Mouse (Mus musculus) hindbrain, embryonic 14.5 days (tissue): Measurements from ENCODE around the gene Prkcz. TPM values are rescaled to one million over a fixed set of nuclear protein-coding genes. Genes with fewer than 3 reads are reported as not detected.

Experiments used
- ATAC-seq: fragments of 200-750 bp; cut with Nextera tagmentation; 2 replicates; pipeline ENCODE4 v1.8.0; 2017; ENCODE audit warnings: moderate number of reproducible peaks, mild to moderate bottlenecking, moderate TSS enrichment, moderate library complexity; ENCODE audit not compliant: low FRiP score
- DNase-seq: peaks from one replicate; pipeline ENCODE4 v3.0.0-alpha.2; 2015; ENCODE audit warnings: low spot score
- H3K27ac ChIP-seq: fragments of 300-500 bp; sonication (generic); 2 replicates; pipeline ENCODE4 v1.5.1; 2014; ENCODE audit warnings: mild to moderate bottlenecking, moderate library complexity
- H3K27me3 ChIP-seq: fragments of 300-500 bp; sonication (generic); 2 replicates; pipeline ENCODE4 v1.6.1; 2014; ENCODE audit warnings: mild to moderate bottlenecking, low read length, mixed read lengths; ENCODE audit not compliant: control insufficient read depth, insufficient read depth
- H3K36me3 ChIP-seq: fragments of 300-500 bp; sonication (generic); replicated peaks from 2 replicates; pipeline ENCODE4 v1.6.1; 2014; ENCODE audit not compliant: control insufficient read depth, insufficient read depth
- H3K4me1 ChIP-seq: fragments of 300-500 bp; sonication (generic); replicated peaks from 2 replicates; pipeline ENCODE4 v1.6.1; 2014; ENCODE audit warnings: antibody characterized with exemption, low read length, mixed read lengths; ENCODE audit not compliant: control insufficient read depth, insufficient read depth
- H3K4me2 ChIP-seq: fragments of 300-500 bp; sonication (generic); replicated peaks from 2 replicates; pipeline ENCODE4 v1.6.1; 2014; ENCODE audit warnings: mild to moderate bottlenecking, moderate library complexity
- H3K4me3 ChIP-seq: fragments of 300-500 bp; sonication (generic); replicated peaks from 2 replicates; pipeline ENCODE4 v1.5.1; 2014; ENCODE audit warnings: mild to moderate bottlenecking, low read length
- H3K9ac ChIP-seq: fragments of 300-500 bp; sonication (generic); 2 replicates; pipeline ENCODE4 v1.6.1; 2014
- H3K9me3 ChIP-seq: fragments of 300-500 bp; sonication (generic); 2 replicates; pipeline ENCODE4 v1.6.1; 2016; ENCODE audit warnings: low read length; ENCODE audit not compliant: control insufficient read depth
- WGBS: fragments of 180-500 bp; shearing (Covaris S2); extraction: QIAGEN DNeasy Blood & Tissue Kit; methylation state at CpG from one replicate; pipeline ENCODE4 v1.1.7; 2014; 5-methylcytosine and 5-hydroxymethylcytosine counted together
- polyA plus RNA-seq: library from polyadenylated mRNA; unstranded; fragments of >200 nt; fragmentation: Nextera tagmentation; extraction: Ambion mirVana; gene quantifications from 2 replicates; pipeline ENCODE4 v1.2.1, GENCODE M21; 2014

Gene Prkcz
- polyA plus RNA-seq, 1 experiment from 2014 or later: 73.9 TPM

DNA sequence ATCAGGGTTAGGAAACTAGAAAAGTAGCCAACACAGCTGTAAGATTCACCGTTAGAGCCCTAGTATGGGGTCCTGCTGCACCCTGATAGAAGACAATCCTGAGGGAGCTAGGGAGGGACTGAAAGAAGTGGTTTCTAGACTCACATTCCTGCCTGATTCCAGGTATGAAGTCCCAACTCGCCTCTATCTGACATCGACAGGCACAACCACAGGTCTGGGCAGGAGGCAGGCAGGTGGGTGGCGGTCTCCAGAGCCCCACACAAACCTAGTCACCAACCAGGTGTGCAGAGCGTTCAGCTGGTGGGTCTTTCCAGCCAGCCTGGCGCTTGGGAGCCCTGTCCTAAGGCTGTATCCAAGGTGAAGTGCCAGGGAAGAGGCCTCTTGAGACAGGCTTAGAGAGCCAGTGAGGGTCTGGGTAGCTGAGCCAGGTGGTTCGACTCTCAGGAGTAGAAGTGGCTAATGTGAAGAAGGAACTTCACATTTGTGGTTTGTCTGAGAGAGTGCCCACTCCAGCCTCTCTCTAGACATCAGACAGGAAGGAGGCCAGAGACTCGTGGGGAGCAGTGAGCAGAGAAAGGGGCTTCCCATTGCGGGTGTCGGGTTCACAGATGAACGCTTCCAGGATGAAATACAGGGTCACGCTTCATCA is 124.3 kb downstream of the Prkcz start:
- no peaks in the 10 kb centered on the region for H3K9me3 ChIP-seq
- peaks cover 37% of the 10 kb centered on the region for H3K4me1 ChIP-seq
- ATAC-seq (no peak), DNase-seq (no peak)
- no peak overlapping the region for H3K4me3 ChIP-seq
- no peak overlapping the region for H3K4me2 ChIP-seq
- no peaks in the 10 kb centered on the region for H3K36me3 ChIP-seq
- 74% methylated on average over 12 of the region's 12 CpGs for WGBS
- no peak overlapping the region for H3K9ac ChIP-seq
- no peaks in the 10 kb centered on the region for H3K27me3 ChIP-seq
- no peak overlapping the region; the same call in 1 of the 2 replicates for H3K27ac ChIP-seq

DNA sequence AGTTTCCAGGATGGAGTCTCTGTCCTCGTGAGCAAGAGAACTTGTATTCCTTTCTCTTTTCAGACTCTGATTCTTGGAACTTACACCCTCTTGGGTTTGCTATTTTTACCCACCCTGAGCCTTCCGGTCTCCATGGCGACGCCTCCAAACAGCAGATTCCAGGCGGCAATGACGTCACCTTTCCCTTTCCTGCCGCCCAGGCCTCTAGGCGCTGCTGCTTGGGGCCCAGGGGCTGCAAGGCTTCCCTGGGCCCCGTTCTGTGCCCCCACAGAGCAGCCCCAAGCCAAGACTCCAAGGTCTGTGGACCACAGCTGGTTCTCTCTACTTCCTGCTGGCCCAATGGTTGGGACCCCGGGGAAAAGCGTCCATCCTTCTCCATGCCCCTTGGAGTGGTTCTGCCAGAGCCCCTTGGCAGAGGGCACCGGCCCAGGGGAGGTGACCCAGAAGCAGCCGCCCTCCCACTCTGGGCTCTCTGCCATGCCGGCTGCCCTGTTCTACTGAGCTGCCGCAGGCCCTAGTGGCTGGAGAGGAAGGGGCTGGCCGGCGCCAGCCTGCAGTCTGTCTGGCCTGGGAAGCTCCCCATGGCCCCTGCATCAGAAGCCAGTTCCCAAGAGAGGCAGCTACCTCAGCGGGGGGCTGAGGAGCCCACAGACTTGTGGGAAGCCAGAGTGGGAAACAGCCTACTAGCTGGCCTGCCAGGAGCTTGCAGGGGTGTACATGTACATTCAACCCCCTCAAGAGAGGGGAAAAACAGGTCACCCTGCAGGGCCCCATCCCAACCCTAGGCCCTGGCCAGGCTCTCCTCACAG is 125.6 kb downstream of the Prkcz start:
- Histone ChIP-seq H3K36me3 (no peaks in the 10 kb centered on the region), H3K27ac (peak overlapping the region; percentile 85), H3K4me1 (peaks cover 37% of the 10 kb centered on the region), H3K4me3 (no peak overlapping the region), H3K9me3 (no peaks in the 10 kb centered on the region), H3K9ac (peak overlapping the region; percentile 30), H3K4me2 (peak overlapping the region; percentile 40), H3K27me3 (no peaks in the 10 kb centered on the region)
- ATAC-seq (peak; percentile 82), DNase-seq (peak; percentile 83)
- WGBS: 12% methylated on average over 18 of the region's 18 CpGs

DNA sequence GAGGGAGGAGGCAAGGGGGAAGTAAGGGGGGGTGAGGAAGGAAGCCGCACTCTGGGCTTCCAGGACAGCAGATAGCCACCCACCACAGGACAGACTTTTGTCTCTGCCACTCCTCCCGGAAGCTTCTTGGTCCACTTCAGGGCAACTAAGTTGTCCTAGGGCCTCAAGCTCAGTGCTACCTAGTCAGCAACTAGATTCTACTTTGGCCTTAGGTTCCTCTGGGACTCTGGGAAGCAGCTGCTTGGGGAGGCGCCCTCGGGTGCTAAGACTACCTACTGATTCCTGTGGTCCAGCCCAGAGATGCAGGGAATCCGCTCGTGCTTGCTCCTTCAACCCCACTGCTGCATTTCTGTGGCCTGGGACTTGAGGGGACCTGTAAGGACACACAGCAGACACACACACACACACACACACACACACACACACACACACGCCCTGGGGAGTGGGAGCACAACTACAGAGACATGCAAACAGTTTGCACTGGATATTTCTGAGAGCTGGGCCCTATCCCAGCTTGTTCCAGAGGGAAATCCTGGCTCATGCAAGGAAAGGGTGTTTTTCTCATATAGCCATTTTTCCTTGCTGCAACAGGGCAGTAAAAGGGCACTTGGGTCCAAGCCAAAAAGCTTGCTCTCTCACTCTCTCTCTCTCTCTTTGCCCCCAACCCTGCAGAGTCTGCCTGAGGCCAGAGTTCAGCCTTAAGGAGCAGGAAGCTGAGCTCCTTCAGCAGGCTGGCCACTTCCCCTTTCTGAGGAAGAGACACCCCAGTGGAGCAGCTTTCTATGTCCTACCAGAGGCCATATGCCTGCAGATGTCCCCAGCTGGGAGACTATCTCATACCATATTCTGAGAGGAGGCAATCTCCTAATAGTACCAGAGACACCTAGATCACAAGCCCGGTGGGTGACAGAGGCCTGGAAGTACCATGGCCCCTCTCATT is 126.5 kb downstream of the Prkcz start:
- H3K27me3 ChIP-seq: no peaks in the 10 kb centered on the region
- peak overlapping the region; percentile 33; the same call in 1 of the 2 replicates for H3K9ac ChIP-seq
- peak overlapping the region; percentile 40 for H3K4me2 ChIP-seq
- H3K4me1 ChIP-seq: peaks cover 37% of the 10 kb centered on the region
- WGBS: 71% methylated on average over 8 of the region's 8 CpGs
- H3K36me3 ChIP-seq: no peaks in the 10 kb centered on the region
- ATAC-seq (no peak), DNase-seq (no peak)
- no peaks in the 10 kb centered on the region for H3K9me3 ChIP-seq
- peak overlapping the region; percentile 85 for H3K27ac ChIP-seq
- no peak overlapping the region for H3K4me3 ChIP-seq

DNA sequence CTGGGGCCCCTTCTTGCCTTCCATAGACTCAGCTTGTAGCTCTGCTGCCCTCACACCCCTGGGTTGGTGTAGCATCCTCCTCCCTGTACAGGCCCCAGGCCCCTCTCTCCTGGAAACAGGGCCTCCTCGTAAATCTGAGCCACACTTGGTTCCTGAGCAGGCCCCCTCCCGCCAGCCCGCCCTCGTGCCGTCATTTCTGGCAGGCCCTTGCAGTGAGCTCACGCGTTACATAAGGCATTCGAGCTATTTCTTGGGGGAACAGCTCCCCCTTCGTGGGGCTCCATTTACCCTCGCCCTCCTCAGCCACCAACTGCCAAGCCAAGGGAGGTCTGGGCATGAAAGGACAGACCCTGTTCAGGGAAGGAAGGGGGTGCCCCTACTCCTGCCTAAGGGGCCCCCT is 127.3 kb downstream of the Prkcz start:
- H3K4me3 ChIP-seq: no peak overlapping the region
- DNase-seq (no peak), ATAC-seq (no peak)
- H3K36me3 ChIP-seq: no peaks in the 10 kb centered on the region
- H3K9ac ChIP-seq: no peak overlapping the region
- H3K4me2 ChIP-seq: no peak overlapping the region
- H3K4me1 ChIP-seq: peaks cover 37% of the 10 kb centered on the region
- peak overlapping the region; percentile 85 for H3K27ac ChIP-seq
- no peaks in the 10 kb centered on the region for H3K9me3 ChIP-seq
- WGBS: 25% methylated on average over 10 of the region's 10 CpGs
- H3K27me3 ChIP-seq: no peaks in the 10 kb centered on the region

GRCm38 (mm10) chr4:155228461-155228860 is 132.7 kb downstream of the Prkcz start:
- Histone ChIP-seq H3K36me3 (no peaks in the 10 kb centered on the region), H3K9me3 (no peaks in the 10 kb centered on the region), H3K9ac (no peak overlapping the region), H3K4me1 (0 out of 2 replicates have a peak, but pooled peaks cover 6% of the 10 kb centered on the region), H3K4me3 (no peak overlapping the region), H3K27me3 (no peaks in the 10 kb centered on the region), H3K27ac (no peak overlapping the region), H3K4me2 (no peak overlapping the region)
- no peak for DNase-seq
- WGBS: 81% methylated on average over 5 of the region's 5 CpGs
- no peak for ATAC-seq

GRCm38 (mm10) chr4:155227986-155228385 is 133.2 kb downstream of the Prkcz start:
- ATAC-seq (no peak), DNase-seq (no peak)
- Histone ChIP-seq H3K4me1 (0 out of 2 replicates have a peak, but pooled peaks cover 4% of the 10 kb centered on the region), H3K27me3 (no peaks in the 10 kb centered on the region), H3K4me2 (no peak overlapping the region), H3K36me3 (no peaks in the 10 kb centered on the region), H3K27ac (no peak overlapping the region), H3K4me3 (no peak overlapping the region), H3K9ac (no peak overlapping the region), H3K9me3 (no peaks in the 10 kb centered on the region)
- 91% methylated on average over 4 of the region's 4 CpGs for WGBS

DNA sequence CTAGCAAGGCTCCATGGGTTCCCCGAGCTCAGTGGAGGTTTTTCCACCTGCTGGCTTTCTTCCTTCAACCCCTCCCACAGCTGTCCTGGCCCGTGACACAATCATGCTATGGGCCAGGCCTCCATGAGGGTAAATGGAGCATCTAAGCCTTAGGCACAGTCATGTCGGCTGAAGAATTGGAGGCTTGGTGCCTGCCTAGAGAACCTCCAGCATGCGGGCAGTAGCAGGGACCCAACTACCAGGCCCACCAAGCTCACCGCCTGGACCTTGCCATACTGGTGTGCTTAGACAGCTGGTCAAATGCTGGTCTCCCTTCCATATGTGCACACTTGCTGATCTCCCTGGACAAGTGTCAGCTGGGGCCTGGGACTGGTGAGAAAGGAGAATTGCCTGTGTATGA is 135.2 kb downstream of the Prkcz start:
- H3K27me3 ChIP-seq: no peaks in the 10 kb centered on the region
- no peak for ATAC-seq
- 83% methylated on average over 5 of the region's 5 CpGs for WGBS
- no peak overlapping the region for H3K4me2 ChIP-seq
- no peaks in the 10 kb centered on the region for H3K9me3 ChIP-seq
- no peak for DNase-seq
- H3K9ac ChIP-seq: no peak overlapping the region
- H3K27ac ChIP-seq: no peak overlapping the region
- no peak overlapping the region for H3K4me3 ChIP-seq
- peaks cover 10% of the 10 kb centered on the region; the same call in 1 of the 2 replicates for H3K4me1 ChIP-seq
- H3K36me3 ChIP-seq: no peaks in the 10 kb centered on the region

DNA sequence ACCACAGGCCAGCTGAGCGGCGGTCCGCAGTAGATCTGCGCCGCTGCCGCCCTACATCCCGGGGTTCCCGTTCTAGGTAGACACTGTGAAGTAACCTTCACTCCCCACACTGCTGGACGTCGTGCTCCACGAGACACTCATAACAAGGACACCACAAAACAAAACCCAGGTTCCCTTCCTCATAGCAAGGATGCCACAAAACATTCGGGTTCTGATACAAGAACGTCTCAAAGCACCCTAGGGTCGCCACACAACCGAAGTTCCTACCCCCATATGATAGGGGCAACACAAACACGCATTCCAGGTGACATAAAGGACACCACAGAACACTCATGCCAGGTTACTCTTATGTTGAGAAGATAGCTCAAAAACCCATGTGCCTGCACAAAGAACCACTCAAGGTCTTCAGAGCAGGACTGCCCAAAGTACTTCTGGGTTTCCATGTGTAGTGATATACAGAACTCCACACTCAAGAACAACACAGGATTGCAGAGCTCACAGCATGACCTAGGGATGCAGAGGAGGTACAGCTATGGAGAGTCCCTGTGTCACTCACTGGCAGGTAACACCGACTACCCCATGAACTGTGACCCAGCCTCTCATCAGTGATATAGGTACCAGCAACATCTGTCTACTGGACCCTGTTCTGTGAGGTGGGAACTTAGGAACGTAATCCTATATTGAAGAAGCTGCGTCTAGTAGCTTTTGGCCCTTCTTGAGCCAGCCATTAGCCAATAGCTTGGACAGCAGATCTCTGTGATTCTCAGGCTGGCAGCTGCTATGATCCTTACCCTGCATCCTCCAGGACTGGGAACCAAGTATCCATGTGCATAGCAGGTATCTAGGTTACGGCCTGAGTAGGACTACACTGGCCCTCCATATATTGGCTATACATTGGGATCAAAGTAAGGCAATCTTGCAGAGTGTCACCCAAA is 137.3 kb downstream of the Prkcz start:
- peak overlapping the region; percentile 96 for H3K27ac ChIP-seq
- DNase-seq: no peak
- no peaks in the 10 kb centered on the region for H3K9me3 ChIP-seq
- H3K27me3 ChIP-seq: no peaks in the 10 kb centered on the region
- H3K36me3 ChIP-seq: no peaks in the 10 kb centered on the region
- H3K9ac ChIP-seq: peak overlapping the region; percentile 88
- peak overlapping the region; percentile 40 for H3K4me3 ChIP-seq
- peaks cover 30% of the 10 kb centered on the region for H3K4me1 ChIP-seq
- no peak; the same call in 1 of the 2 replicates for ATAC-seq
- WGBS: 32% methylated on average over 20 of the region's 20 CpGs
- peak overlapping the region; percentile 100 for H3K4me2 ChIP-seq
